Mouse (Mus musculus) kidney, adult 11 months (tissue): ENCODE measurements around the gene Churc1.
A peak's percentile ranks its signal among the peaks of the same experiment; 100 is the strongest.
"Not testable (repeated sequence)": the region's sequence is repeated elsewhere in the genome, so short reads cannot be mapped to it uniquely, and the experiment has no call there.

ENCODE experiments used
- DNase-seq: peaks from one replicate; pipeline ENCODE4 v3.0.0; 2022

Gene Churc1

DNA sequence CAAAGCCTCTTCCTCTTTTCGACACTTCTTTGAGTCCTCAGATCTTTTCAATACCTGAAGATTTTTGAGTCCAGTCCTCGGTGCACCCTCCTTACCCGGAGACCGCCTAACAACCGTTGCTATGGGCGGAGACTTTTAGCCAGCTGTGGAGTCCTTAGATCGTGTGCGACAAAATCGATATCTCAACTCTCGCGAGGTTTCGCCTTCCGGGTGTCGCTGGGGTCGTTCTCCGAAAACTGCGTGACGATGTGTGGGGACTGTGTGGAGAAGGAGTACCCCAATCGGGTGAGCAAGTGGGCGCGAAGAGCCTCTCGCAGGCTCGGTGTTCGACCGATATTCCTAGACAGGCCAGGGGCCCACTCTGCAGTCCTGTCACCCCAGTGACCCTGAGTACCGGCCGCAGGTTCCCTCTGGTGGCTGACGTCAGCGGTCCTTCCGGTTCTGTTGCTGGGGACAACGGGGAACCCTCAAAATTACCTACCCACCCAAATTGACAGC lies at the start of gene Churc1, which contains the start of gene Fntb:
Churc1 (plus strand) TSS at position 185 of the 498 bp plus-strand sequence.
Fntb (plus strand) TSS at position 236 of the 498 bp plus-strand sequence.
- peak; percentile 90 for DNase-seq

- no peak for DNase-seq
Observed at GRCm38 (mm10) chr12:76718384-76718783, 47.0 kb upstream of the Churc1 start.

GRCm38 (mm10) chr12:76720572-76720971 lies 44.8 kb upstream of the Churc1 start:
- DNase-seq = no peak

DNA sequence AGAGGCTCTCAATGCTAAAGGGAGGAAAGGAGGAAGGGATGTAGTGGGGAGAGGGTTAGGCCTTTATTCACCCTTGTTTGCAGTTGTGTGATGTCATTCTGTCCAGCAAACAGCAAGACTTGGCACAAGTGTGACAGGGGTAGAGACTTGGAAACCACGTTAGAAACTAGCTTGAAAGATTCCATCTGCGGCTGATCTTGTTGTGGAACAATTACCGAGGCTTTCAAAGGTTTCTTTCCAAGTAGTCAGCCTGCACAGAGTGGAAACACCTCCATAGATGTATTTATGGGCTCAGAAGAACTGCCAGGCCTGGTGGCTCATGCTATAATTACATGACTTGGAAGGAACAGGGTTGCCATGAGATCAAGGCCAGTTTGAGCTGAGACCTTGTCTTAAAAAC lies 43.3 kb upstream of the Churc1 start:
- no peak for DNase-seq

GRCm38 (mm10) chr12:76727955-76728354 lies 37.4 kb upstream of the Churc1 start:
- DNase-seq = no peak

- no peak for DNase-seq
Observed at GRCm38 (mm10) chr12:76750866-76751459, 14.4 kb upstream of the Churc1 start.

DNA sequence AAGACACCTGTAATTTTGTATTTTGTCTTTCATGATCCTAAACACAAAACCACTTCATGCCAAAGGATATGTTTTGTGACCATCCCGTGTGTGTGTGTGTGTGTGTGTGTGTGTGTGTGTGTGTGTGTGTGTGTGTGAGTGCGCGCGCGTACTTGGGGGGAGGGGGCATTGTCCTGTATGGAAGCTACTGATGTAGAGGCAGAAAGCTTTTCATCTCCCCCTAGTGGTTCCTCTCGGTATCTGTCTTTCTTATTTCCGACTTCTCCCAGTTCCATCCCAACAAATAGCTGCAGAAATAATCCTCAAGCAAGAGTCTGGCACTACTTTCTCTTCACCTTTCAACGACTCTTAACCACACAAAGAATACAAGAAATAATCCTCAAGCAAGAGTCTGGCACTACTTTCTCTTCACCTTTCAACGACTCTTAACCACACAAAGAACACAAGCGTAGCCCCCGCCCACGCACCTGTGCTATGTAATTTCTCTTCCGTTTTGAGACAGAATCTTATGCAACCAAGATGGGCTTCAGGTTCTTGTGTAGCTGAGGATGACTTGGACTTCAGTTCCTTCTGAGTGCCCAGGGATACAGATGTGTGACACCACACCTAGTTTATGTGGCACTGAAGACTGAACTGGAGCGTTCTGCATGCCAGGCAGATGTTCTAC lies 12.6 kb upstream of the Churc1 start:
- DNase-seq = no peak

DNA sequence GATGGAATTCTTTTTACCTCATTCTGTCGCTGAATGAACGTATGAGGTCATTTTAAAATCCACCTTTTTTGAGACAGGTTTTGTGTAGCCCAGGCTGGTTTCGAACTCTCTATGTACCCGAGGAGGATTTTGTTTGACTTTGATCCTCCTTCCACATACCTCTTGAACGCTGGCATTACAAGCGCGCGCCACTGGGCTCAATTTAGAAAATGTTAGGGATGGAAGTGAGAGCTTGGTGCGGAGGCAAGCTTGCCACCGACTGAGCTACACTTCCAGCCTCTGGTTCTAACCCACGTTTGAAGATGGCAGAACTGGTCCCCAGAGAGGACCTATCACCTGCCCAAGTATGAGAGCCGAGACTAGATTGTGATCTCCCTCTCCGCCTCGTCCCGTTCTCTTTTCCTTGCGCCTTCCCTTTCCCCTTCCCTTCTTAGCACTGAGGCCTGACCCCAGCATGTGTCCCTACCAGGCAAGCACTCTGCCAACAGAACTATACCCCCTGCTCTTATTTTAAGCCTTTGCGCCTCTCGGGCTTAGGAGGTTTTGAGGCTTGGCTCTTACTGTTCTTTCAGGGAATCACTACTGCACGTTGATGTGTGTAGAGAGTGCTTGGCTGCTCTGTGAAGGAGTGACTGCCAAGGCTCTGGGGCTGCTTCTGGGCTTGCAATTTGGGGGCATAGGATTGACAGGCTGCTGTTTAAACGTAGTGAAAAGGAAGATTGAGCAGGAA lies 728 bp downstream of the Churc1 start:
- no peak for DNase-seq

GRCm38 (mm10) chr12:76770841-76771500 lies 5.6 kb downstream of the Churc1 start:
- no peak for DNase-seq

- DNase-seq = no peak
Observed at GRCm38 (mm10) chr12:76771540-76771939, 6.2 kb downstream of the Churc1 start.

DNA sequence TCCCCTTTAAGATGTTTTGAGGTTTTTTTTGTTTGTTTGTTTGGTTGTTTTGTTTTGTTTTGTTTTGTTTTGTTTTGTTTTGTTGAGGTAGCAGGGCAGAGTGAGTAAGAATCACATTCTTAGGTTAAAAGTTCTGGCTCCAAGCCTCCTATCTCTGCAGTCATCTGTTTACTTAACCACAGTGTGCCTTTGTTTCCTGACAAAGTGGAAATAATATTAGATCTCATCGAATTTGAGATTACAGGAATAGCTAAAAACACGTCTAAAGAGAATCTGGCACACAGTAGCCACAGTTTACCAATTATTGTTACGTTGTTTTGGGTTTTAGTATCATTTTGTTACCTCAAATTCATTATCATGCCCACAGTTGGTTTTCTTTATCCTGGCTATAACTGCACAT lies 9.3 kb downstream of the Churc1 start:
- no peak for DNase-seq

DNA sequence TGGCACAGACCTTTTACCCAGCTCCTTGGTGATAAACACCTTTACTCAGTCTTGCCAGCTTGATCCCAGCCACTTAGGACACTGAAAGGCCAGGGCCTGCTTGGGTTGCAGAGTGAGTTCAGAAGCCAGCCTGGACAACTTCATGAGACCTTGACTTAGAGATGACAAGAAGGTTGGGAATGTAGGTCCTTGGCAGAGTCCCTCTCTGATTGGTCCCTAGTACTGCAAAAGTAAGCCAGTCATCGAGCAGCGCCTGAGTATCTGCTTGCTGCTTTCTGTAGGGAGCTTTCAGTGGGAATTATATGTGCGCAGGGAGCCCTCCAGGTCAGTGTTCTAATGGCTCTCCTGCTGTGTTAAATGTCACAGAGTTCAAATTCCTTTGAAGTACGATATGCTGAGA lies 9.8 kb downstream of the Churc1 start:
- DNase-seq = no peak

- DNase-seq = no peak
Observed at GRCm38 (mm10) chr12:76776898-76777297, 11.6 kb downstream of the Churc1 start.

DNA sequence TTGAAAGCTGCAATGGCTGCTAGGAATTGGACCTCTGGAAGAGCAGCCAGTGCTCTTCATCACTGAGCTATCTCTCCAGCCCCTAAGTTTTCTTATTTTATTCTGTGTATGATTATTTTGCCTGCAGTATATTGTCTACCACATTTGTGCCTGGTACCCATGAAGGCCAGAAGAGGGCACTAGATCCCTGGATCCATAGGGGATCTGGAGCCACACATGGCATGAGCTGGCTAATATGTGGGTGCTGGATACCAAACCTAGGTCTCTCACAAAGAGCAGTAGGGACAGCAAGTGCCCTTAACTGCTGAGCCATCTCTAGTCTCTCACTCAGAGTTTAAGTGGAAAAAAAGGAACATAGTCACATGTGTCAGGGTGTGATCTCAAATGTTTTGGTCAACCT lies 12.5 kb downstream of the Churc1 start:
- DNase-seq = no peak

DNA sequence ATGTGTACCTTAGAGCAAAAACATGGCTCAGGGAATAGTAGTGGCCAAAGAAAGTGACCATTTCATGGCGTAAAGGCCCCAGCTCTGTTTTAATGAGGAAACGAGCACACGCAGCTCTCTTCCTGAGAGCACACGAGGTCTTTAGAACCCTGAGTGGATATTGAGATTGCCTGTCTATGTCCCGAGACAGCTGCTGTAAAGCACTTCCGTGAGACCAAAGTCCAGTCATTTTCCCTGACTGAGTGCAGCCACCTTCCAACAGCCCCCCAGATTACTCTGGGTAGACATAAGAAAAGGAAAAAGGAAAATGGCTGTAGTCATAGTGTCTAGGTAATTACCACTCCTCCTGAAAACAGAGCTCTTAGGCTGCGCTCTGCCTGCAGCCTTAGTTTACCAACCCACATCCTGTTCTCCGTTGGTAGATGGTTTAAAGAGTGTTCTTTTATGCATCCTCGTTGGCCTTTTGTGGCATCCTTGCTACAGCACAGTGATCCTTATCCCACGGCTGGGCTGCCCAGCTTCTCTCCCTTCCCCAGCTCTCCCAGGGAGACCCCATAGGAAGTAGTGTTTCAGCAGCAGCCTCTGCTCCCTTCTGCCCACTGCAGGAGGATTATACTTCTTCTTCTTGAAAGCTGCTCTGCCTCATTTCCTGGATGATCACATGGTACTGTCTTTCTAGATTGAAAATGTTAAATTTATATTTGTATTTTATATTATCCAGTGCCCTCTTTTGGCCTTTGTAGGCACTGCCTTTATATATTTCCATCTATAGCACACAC lies 13.2 kb downstream of the Churc1 start:
- DNase-seq = no peak

DNA sequence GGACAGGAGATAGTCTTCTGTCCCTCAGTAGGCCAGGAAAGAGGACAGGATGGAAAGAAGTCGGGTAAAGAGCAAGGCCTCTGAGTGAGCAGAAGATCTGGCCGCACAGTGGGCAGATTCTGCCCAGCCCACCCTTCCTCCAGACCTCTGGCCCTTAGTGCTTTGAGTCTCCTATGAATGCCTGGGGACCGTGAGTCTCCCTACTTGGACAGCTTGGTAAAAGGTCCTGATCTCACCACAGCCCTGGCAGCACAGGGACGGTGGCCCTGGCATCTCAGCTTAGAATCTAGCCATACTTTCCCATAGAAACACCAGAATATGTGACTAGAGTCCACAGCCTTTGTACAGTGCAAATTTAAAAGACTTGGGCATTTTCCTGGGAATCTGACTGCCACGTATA lies 14.6 kb downstream of the Churc1 start:
- no peak for DNase-seq

- DNase-seq = no peak
Observed at GRCm38 (mm10) chr12:76780639-76781468, 15.5 kb downstream of the Churc1 start.

DNA sequence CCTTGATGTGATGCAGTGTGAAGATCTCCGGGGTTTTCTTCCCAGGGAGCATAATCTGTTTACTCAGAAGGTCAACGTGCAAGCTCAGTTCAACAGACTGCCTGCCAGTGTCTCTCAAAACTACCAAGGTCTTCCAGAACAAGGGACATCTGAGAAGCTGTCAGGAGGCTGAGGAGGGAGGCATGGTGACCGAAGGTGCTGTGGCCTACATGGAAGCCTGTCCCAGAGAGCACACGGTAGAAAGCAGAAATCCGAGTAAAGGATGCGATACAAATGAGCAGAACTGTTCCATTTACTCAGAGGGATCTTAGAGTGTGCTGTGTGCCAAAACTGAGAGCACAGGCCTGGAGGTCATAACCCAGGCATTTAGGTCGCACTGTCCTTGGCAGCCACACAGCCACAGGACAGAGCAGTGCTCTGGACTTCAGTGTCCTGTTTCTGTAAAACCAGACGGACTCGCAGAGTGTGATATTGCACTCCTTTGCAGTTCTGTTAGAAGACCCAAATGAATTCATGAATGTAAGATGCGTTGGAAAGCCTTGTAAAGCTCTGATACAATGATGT lies 18.8 kb downstream of the Churc1 start:
- no peak for DNase-seq

DNA sequence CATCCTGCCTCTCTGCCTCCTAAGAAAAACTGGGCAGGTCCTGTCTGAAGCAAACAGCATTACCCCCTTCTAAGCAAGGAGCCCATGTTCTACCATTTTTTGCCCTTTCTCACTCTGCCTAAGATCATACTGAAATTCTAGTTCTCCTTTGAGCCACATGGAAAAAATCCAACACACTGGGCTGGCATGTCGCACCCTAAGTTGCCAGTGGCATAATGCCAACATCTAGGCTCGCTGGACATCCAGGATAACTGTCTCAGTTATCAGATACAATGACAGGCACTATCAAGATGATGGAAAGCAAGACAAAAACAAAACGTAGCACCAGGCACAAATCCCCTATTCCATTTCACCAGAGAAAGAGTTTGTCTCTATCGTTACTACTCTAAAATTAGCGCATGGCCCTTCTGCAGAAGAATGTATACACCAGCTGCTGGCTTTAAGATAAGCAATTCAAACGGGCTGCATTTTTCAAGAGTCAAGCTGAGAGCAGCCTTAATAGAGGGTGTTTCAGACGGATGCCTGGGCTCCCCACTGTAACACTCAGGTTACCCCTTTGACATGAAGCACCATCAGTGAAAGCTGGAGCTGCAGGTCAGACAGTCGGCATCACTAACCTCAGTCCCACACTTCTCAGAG lies 25.2 kb downstream of the Churc1 start:
- DNase-seq = no peak

DNA sequence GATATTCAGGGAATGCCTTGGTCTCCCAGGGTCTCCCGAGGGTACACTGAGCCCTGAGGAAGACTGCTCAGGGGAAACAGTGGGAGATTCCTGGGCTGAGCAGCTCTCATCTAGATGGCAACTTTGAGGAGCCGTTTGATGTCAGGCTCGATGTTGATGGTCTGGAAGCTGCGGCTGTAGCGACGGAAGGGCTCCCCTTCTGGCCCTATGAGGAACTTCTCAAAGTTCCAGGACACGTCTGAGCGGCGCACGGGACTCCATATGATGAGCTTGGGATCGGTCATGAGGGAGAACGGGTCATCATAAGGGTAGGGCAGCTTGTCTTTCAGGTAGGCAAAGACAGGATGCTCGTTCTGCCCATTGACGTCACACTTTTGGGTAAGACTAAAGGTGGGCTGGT lies 27.2 kb downstream of the Churc1 start:
- not testable (repeated sequence) for DNase-seq

- no peak for DNase-seq
Observed at GRCm38 (mm10) chr12:76795350-76795749, 30.0 kb downstream of the Churc1 start, which contains the start of gene Gpx2. Gene Gpx2, minus strand, starts transcription at chr12:76795554.
